Comparison of ENCODE assay signal across 8 mouse cellular contexts in the genomic region with DNA sequence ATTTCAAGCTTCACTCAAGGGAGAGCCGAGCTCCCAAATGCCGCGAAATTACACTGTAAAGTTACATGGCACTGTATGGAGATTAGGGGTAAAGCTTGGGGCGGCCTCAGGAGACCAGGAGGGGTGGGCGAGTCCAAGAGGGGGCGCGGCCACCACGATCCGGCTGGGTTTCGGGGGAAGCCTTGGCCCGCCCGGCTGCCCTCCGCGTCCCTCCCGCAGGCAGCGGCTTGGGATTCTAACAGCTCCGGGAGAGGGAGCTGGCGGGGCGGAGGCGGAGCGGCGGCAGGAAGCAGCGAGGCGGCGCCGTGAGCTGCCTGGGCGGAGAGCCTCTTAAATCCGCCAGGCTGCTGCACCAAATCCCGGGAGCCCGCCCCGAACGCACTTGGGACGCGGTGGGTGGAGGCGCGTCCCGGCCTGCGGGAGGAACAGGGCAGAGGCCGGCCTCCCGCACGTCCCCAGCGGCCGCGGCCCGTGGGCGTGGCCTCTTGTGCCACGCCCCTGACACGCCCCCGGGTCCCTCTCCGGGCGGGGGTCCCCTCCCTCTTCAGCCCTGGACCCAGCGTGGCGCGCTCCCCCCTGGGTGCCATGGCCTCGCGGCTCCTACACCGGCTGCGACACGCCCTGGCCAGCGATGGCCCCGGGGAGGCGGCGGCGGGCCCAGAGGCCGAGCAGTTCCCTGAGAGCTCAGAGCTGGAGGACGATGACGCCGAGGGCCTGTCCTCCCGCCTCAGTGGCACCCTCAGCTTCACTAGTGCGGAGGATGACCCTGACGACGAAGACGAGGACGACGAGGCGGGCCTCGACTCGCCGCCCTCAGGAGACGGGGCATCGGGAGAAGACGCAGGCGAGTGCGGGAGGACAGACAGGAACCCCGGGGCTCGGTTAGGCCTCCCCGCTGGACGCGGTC. TPM values are rescaled to one million over a fixed set of nuclear protein-coding genes. Genes with fewer than 3 reads are reported as not detected.
DNase-seq lines count a peak whose midpoint lies in the region; ATAC-seq lines count a peak whose summit lies in the region.

A gene (plus strand): TSS at position 343 of the 907 bp plus-strand sequence.

- DNase-seq in 3T3-L1 (ENCODE audit: low read depth, low spot score): peak; percentile 85
- peak; percentile 96 to 97 for DNase-seq in adrenal gland, postnatal 36 days
- peak; percentile 100 for DNase-seq in heart, adult 11 months
- DNase-seq in kidney, adult 18-20 months: peak; percentile 93
- peak; percentile 89 for DNase-seq in midbrain, embryonic 14.5 days
- DNase-seq in spleen, adult 18-20 months: peak; percentile 62 to 68

- peak within 1 kb of the TSS; percentile 85 for H3K9ac ChIP-seq in embryonic facial prominence, embryonic 13.5 days
- H3K9ac ChIP-seq in limb, embryonic 12.5 days (replicated peaks): peak within 1 kb of the TSS; percentile 75
- peak within 1 kb of the TSS; percentile 78 for H3K9ac ChIP-seq in midbrain, embryonic 14.5 days (replicated peaks; ENCODE audit: low read length)

- H3K9me3 ChIP-seq in embryonic facial prominence, embryonic 13.5 days: no peaks in the 10 kb centered on the region
- H3K9me3 ChIP-seq in limb, embryonic 12.5 days: no peaks in the 10 kb centered on the region
- H3K9me3 ChIP-seq in midbrain, embryonic 14.5 days (ENCODE audit: control insufficient read depth, low read length): no peaks in the 10 kb centered on the region

- under 1% methylated on average over 86 of the region's 89 CpGs for WGBS in embryonic facial prominence, embryonic 13.5 days
- under 1% methylated on average over 88 of the region's 89 CpGs for WGBS in limb, embryonic 12.5 days
- under 1% methylated on average over 86 of the region's 89 CpGs for WGBS in midbrain, embryonic 14.5 days

- peak; percentile 87 for ATAC-seq in embryonic facial prominence, embryonic 13.5 days (ENCODE audit: insufficient number of reproducible peaks, insufficient read depth, low FRiP score, low TSS enrichment, low read depth)
- peak; percentile 87 for ATAC-seq in limb, embryonic 12.5 days (ENCODE audit: insufficient number of reproducible peaks, insufficient read depth, low FRiP score, low TSS enrichment, low read depth)
- ATAC-seq in midbrain, embryonic 14.5 days (ENCODE audit: low FRiP score, low TSS enrichment): peak; percentile 89

- H3K4me2 ChIP-seq in embryonic facial prominence, embryonic 13.5 days: peak within 1 kb of the TSS; percentile 89
- H3K4me2 ChIP-seq in limb, embryonic 12.5 days: peak within 1 kb of the TSS; percentile 84
- peak within 1 kb of the TSS; percentile 89 for H3K4me2 ChIP-seq in midbrain, embryonic 14.5 days (ENCODE audit: low read length)

- H3K4me1 ChIP-seq in embryonic facial prominence, embryonic 13.5 days: peaks cover 35% of the 10 kb centered on the region
- H3K4me1 ChIP-seq in limb, embryonic 12.5 days (replicated peaks): peaks cover 12% of the 10 kb centered on the region
- peaks cover 3% of the 10 kb centered on the region; the same call in 1 of the 2 replicates for H3K4me1 ChIP-seq in midbrain, embryonic 14.5 days (ENCODE audit: control insufficient read depth, insufficient read depth, low read length)

- H3K36me3 ChIP-seq in embryonic facial prominence, embryonic 13.5 days: peaks cover 12% of the 10 kb centered on the region
- H3K36me3 ChIP-seq in limb, embryonic 12.5 days: peaks cover 21% of the 10 kb centered on the region
- peaks cover 11% of the 10 kb centered on the region for H3K36me3 ChIP-seq in midbrain, embryonic 14.5 days (ENCODE audit: control insufficient read depth, insufficient read depth, low read length)

- H3K27ac ChIP-seq in embryonic facial prominence, embryonic 13.5 days: peak within 1 kb of the TSS; percentile 84
- H3K27ac ChIP-seq in limb, embryonic 12.5 days: peak within 1 kb of the TSS; percentile 73
- H3K27ac ChIP-seq in midbrain, embryonic 14.5 days (replicated peaks; ENCODE audit: low read depth, low read length): peak within 1 kb of the TSS; percentile 57

- no peaks in the 10 kb centered on the region for H3K27me3 ChIP-seq in embryonic facial prominence, embryonic 13.5 days
- H3K27me3 ChIP-seq in limb, embryonic 12.5 days: 0 out of 2 replicates have a peak, but pooled peaks cover 3% of the 10 kb centered on the region
- H3K27me3 ChIP-seq in midbrain, embryonic 14.5 days (ENCODE audit: control insufficient read depth, insufficient read depth, low read length): no peaks in the 10 kb centered on the region

- H3K4me3 ChIP-seq in embryonic facial prominence, embryonic 13.5 days: peak within 1 kb of the TSS; percentile 72
- H3K4me3 ChIP-seq in limb, embryonic 12.5 days (replicated peaks): peak within 1 kb of the TSS; percentile 68
- peak within 1 kb of the TSS; percentile 62 for H3K4me3 ChIP-seq in midbrain, embryonic 14.5 days (replicated peaks; ENCODE audit: low read depth, low read length)

RNA-seq across cellular contexts. Expression of the gene that starts here (rescaled TPM):
- 10 to 100 TPM; 29.2 to 35.3 TPM for total RNA-seq in adrenal gland, postnatal 36 days (2021)
- 23.4 and 25.0 TPM in 2 replicates for polyA plus RNA-seq in embryonic facial prominence, embryonic 13.5 days (2015; fragmentation: Nextera tagmentation; extraction: Ambion mirVana)
- 19.0 and 19.2 TPM in 2 replicates for polyA plus RNA-seq in limb, embryonic 12.5 days (2016; fragmentation: Nextera tagmentation; extraction: Ambion mirVana)
- polyA plus RNA-seq in midbrain, embryonic 14.5 days (2014; fragmentation: Nextera tagmentation; extraction: Ambion mirVana): 22.1 and 34.5 TPM in 2 replicates

Comparison
In these comparisons a context has a peak if more than half of its experiments do, and no peak if none do; other contexts are left out.
1. Peak in every context shown above with its lines: DNase-seq, ATAC-seq, H3K4me3 ChIP-seq and H3K27ac ChIP-seq.